In genomic region chr17:25941511-25942241, GRCm38 (mm10) we compare ENCODE assay signal across 7 mouse cellular contexts. TPM values are rescaled to one million over a fixed set of nuclear protein-coding genes. Genes with fewer than 3 reads are reported as not detected.
DNase-seq lines count a peak whose midpoint lies in the region; ATAC-seq lines count a peak whose summit lies in the region.

No protein-coding gene starts in this region.

- H3K27me3 ChIP-seq in limb, embryonic 12.5 days = no peaks in the 10 kb centered on the region
- H3K27me3 ChIP-seq in midbrain, embryonic 14.5 days (ENCODE audit: control insufficient read depth, insufficient read depth, low read length) = no peaks in the 10 kb centered on the region

- H3K27ac ChIP-seq in limb, embryonic 12.5 days = peak overlapping the region; percentile 92
- peak overlapping the region; percentile 84 for H3K27ac ChIP-seq in midbrain, embryonic 14.5 days (replicated peaks; ENCODE audit: low read depth, low read length)

- H3K4me2 ChIP-seq in limb, embryonic 12.5 days = peak overlapping the region; percentile 76
- H3K4me2 ChIP-seq in midbrain, embryonic 14.5 days (ENCODE audit: low read length) = peak overlapping the region; percentile 83

- intact Hi-C loops in gastrocnemius, postnatal 14 days (cut with DNase I; ENCODE audit: low total_unique reads) = loop anchor here (5.0 kb wide), 1 partner anchor 36 kb away; no protein-coding TSS in a partner anchor

- peaks cover 20% of the 10 kb centered on the region for H3K36me3 ChIP-seq in limb, embryonic 12.5 days
- peaks cover 8% of the 10 kb centered on the region for H3K36me3 ChIP-seq in midbrain, embryonic 14.5 days (ENCODE audit: control insufficient read depth, insufficient read depth, low read length)

- peak overlapping the region; percentile 96 for H3K9ac ChIP-seq in limb, embryonic 12.5 days (replicated peaks)
- H3K9ac ChIP-seq in midbrain, embryonic 14.5 days (replicated peaks; ENCODE audit: low read length) = peak overlapping the region; percentile 92

- H3K4me3 ChIP-seq in limb, embryonic 12.5 days (replicated peaks) = peak overlapping the region; percentile 90
- peak overlapping the region; percentile 79 for H3K4me3 ChIP-seq in midbrain, embryonic 14.5 days (replicated peaks; ENCODE audit: low read depth, low read length)

- DNase-seq in cerebellum, postnatal 36 days = peak; percentile 87 to 89
- DNase-seq in gastrocnemius, postnatal 14 days = peak; percentile 82
- DNase-seq in midbrain, embryonic 14.5 days = peak; percentile 86
- peak; percentile 56 for DNase-seq in spleen, adult 12 weeks (ENCODE audit: low spot score)

- WGBS in limb, embryonic 12.5 days = 3% methylated on average over 54 of the region's 54 CpGs
- WGBS in midbrain, embryonic 14.5 days = 4% methylated on average over 54 of the region's 54 CpGs

- peaks cover 13% of the 10 kb centered on the region for H3K4me1 ChIP-seq in limb, embryonic 12.5 days (replicated peaks)
- H3K4me1 ChIP-seq in midbrain, embryonic 14.5 days (ENCODE audit: control insufficient read depth, insufficient read depth, low read length) = peaks cover 13% of the 10 kb centered on the region

- peak; percentile 40 for ATAC-seq in activated CD4-positive, CD25-positive, alpha-beta regulatory T cell, adult 4 months
- peak; percentile 58 for ATAC-seq in inflammation-experienced regulatory T-cells, adult 6 months
- peak; percentile 53; the same call in 1 of the 2 replicates for ATAC-seq in limb, embryonic 12.5 days (ENCODE audit: insufficient number of reproducible peaks, insufficient read depth, low FRiP score, low TSS enrichment, low read depth)
- peak; percentile 46; the same call in 1 of the 2 replicates for ATAC-seq in midbrain, embryonic 14.5 days (ENCODE audit: low FRiP score, low TSS enrichment)

- no peaks in the 10 kb centered on the region for H3K9me3 ChIP-seq in limb, embryonic 12.5 days
- H3K9me3 ChIP-seq in midbrain, embryonic 14.5 days (ENCODE audit: control insufficient read depth, low read length) = no peaks in the 10 kb centered on the region

RNA-seq across cellular contexts. Expression of gene Pigq, which starts 3.1 kb away (rescaled TPM):
- polyA plus RNA-seq in activated CD4-positive, CD25-positive, alpha-beta regulatory T cell, adult 4 months (2017; shearing (Covaris generic)) = 10 to 100 TPM; 19.0 to 26.6 TPM
- total RNA-seq in gastrocnemius, postnatal 14 days (2021) = 10 to 100 TPM; 29.8 to 30.2 TPM
- 10 to 100 TPM; 22.0 to 28.6 (median 27.4) TPM for polyA plus RNA-seq in inflammation-experienced regulatory T-cells, adult 6 months (2017; shearing (Covaris generic))
- 47.3 and 52.4 TPM in 2 replicates for polyA plus RNA-seq in limb, embryonic 12.5 days (2016; fragmentation: Nextera tagmentation; extraction: Ambion mirVana)
- polyA plus RNA-seq in midbrain, embryonic 14.5 days (2014; fragmentation: Nextera tagmentation; extraction: Ambion mirVana) = 53.6 and 57.9 TPM in 2 replicates

RNA-seq across cellular contexts. Expression of gene Nhlrc4, which starts 3.1 kb away (rescaled TPM):
- not detected for polyA plus RNA-seq in activated CD4-positive, CD25-positive, alpha-beta regulatory T cell, adult 4 months (2017; shearing (Covaris generic))
- total RNA-seq in gastrocnemius, postnatal 14 days (2021) = not detected
- polyA plus RNA-seq in inflammation-experienced regulatory T-cells, adult 6 months (2017; shearing (Covaris generic)) = not detected
- polyA plus RNA-seq in limb, embryonic 12.5 days (2016; fragmentation: Nextera tagmentation; extraction: Ambion mirVana) = 0.13 and 0.74 TPM in 2 replicates
- 0.16 and 0.32 TPM in 2 replicates for polyA plus RNA-seq in midbrain, embryonic 14.5 days (2014; fragmentation: Nextera tagmentation; extraction: Ambion mirVana)

RNA-seq across cellular contexts. Expression of gene A930017K11Rik, which starts 10.7 kb away (rescaled TPM):
- not detected for polyA plus RNA-seq in activated CD4-positive, CD25-positive, alpha-beta regulatory T cell, adult 4 months (2017; shearing (Covaris generic))
- not detected for total RNA-seq in gastrocnemius, postnatal 14 days (2021)
- polyA plus RNA-seq in inflammation-experienced regulatory T-cells, adult 6 months (2017; shearing (Covaris generic)) = not detected
- 0.10 and 0.27 TPM in 2 replicates for polyA plus RNA-seq in limb, embryonic 12.5 days (2016; fragmentation: Nextera tagmentation; extraction: Ambion mirVana)
- polyA plus RNA-seq in midbrain, embryonic 14.5 days (2014; fragmentation: Nextera tagmentation; extraction: Ambion mirVana) = 3.3 and 5.2 TPM in 2 replicates

RNA-seq across cellular contexts. Expression of gene Rab40c, which starts 22.1 kb away (rescaled TPM):
- 1 to 10 TPM; 5.1 to 5.6 TPM for polyA plus RNA-seq in activated CD4-positive, CD25-positive, alpha-beta regulatory T cell, adult 4 months (2017; shearing (Covaris generic))
- 10 to 100 TPM; 10.1 to 10.3 TPM for total RNA-seq in gastrocnemius, postnatal 14 days (2021)
- polyA plus RNA-seq in inflammation-experienced regulatory T-cells, adult 6 months (2017; shearing (Covaris generic)) = 1 to 10 TPM; 6.0 to 7.9 (median 7.5) TPM
- polyA plus RNA-seq in limb, embryonic 12.5 days (2016; fragmentation: Nextera tagmentation; extraction: Ambion mirVana) = 35.7 and 39.1 TPM in 2 replicates
- polyA plus RNA-seq in midbrain, embryonic 14.5 days (2014; fragmentation: Nextera tagmentation; extraction: Ambion mirVana) = 29.4 and 46.9 TPM in 2 replicates

RNA-seq across cellular contexts. Expression of gene Capn15, which starts 43.9 kb away (rescaled TPM):
- polyA plus RNA-seq in activated CD4-positive, CD25-positive, alpha-beta regulatory T cell, adult 4 months (2017; shearing (Covaris generic)) = 1 to 10 TPM; 5.2 to 7.1 TPM
- total RNA-seq in gastrocnemius, postnatal 14 days (2021) = 1 to 10 TPM; 4.3 to 5.9 TPM
- polyA plus RNA-seq in inflammation-experienced regulatory T-cells, adult 6 months (2017; shearing (Covaris generic)) = 1 to 10 TPM; 5.6 to 6.0 (median 5.7) TPM
- 32.8 and 33.9 TPM in 2 replicates for polyA plus RNA-seq in limb, embryonic 12.5 days (2016; fragmentation: Nextera tagmentation; extraction: Ambion mirVana)
- 21.1 and 25.7 TPM in 2 replicates for polyA plus RNA-seq in midbrain, embryonic 14.5 days (2014; fragmentation: Nextera tagmentation; extraction: Ambion mirVana)

Comparison
In these comparisons a context has a peak if more than half of its experiments do, and no peak if none do; other contexts are left out.
1. Peak in every context shown above with its lines: DNase-seq, ATAC-seq, H3K4me3 ChIP-seq and H3K27ac ChIP-seq.